Mouse (Mus musculus): ENCODE results near the gene Cog2.

DNA sequence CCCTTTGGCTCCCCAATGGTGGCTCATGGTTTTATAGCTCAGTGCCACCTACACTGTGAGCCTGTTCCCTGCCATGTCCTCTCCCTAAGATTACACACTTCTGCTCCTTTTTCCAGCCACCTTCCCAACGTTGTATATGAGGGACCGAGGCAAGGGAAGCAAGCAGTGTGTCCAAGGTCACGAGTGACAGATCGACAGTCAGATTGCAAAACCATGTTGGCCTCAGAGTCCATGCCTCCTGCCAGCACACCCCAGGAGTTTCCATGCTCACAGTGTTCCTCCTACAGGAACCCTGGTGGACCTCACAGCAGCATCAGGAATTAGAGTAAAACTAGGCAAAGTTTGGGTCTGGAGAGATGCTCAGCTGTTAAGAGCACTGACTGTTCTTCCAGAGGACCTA lies 68.8 kb downstream of the Cog2 start:
- TF ChIP-seq CTCF (IDR thresholded peaks at IDR 0.05; ENCODE audit: insufficient read depth, low read length), result no peak
- no peak for TF ChIP-seq POLR2A (IDR thresholded peaks at IDR 0.05; ENCODE audit: borderline replicate concordance, extremely low read depth, low read depth, low read length)

Data from lung, adult 2 months (tissue).